Mouse (Mus musculus): ENCODE measurements around the gene I830077J02Rik. TPM values are rescaled to one million over a fixed set of nuclear protein-coding genes. Genes with fewer than 3 reads are reported as not detected.

The I830077J02Rik gene
- 1.2 TPM for polyA plus RNA-seq (2014; fragmentation: Illumina TruSeq; extraction: RNeasy Lipid Tissue Mini Kit (QIAGEN cat#74804); ENCODE audit: low read depth, low replicate concordance)

GRCm38 (mm10) chr3:105932240-105933071 lies at the start of gene I830077J02Rik:
TSS of gene I830077J02Rik (minus strand) at chr3:105932664.

GRCm38 (mm10) chr3:105973411-105973810 lies 40.9 kb upstream of the I830077J02Rik start, which contains the start of gene Ovgp1:
TSS of gene Ovgp1 (plus strand) at chr3:105973711.

GRCm38 (mm10) chr3:105959999-105960398 lies 27.5 kb upstream of the I830077J02Rik start, which contains the start of gene Atp5f1:
TSS of gene Atp5f1 (minus strand) at chr3:105960099.

GRCm38 (mm10) chr3:105958974-105959580 lies 26.6 kb upstream of the I830077J02Rik start, which contains the start of gene Wdr77:
TSS of gene Wdr77 (plus strand) at chr3:105959369.

Other genes with a start within 250 kb of the I830077J02Rik start
- gene Ddx20, start 245.1 kb downstream of the I830077J02Rik start, polyA plus RNA-seq (2014; fragmentation: Illumina TruSeq; extraction: RNeasy Lipid Tissue Mini Kit (QIAGEN cat#74804); ENCODE audit: low read depth, low replicate concordance): 12.8 TPM
- gene Inka2, start 228.1 kb downstream of the I830077J02Rik start, polyA plus RNA-seq (2014; fragmentation: Illumina TruSeq; extraction: RNeasy Lipid Tissue Mini Kit (QIAGEN cat#74804); ENCODE audit: low read depth, low replicate concordance): not detected
- gene Rap1a, start 131.3 kb downstream of the I830077J02Rik start, polyA plus RNA-seq (2014; fragmentation: Illumina TruSeq; extraction: RNeasy Lipid Tissue Mini Kit (QIAGEN cat#74804); ENCODE audit: low read depth, low replicate concordance): 326 TPM
- not detected for gene Adora3, start 61.8 kb downstream of the I830077J02Rik start, polyA plus RNA-seq (2014; fragmentation: Illumina TruSeq; extraction: RNeasy Lipid Tissue Mini Kit (QIAGEN cat#74804); ENCODE audit: low read depth, low replicate concordance)
- not detected for gene Tmigd3, start 61.8 kb downstream of the I830077J02Rik start, polyA plus RNA-seq (2014; fragmentation: Illumina TruSeq; extraction: RNeasy Lipid Tissue Mini Kit (QIAGEN cat#74804); ENCODE audit: low read depth, low replicate concordance)
- 20.4 TPM for gene Wdr77, start 26.7 kb upstream of the I830077J02Rik start, polyA plus RNA-seq (2014; fragmentation: Illumina TruSeq; extraction: RNeasy Lipid Tissue Mini Kit (QIAGEN cat#74804); ENCODE audit: low read depth, low replicate concordance)
- 984 TPM for gene Atp5f1, start 27.4 kb upstream of the I830077J02Rik start, polyA plus RNA-seq (2014; fragmentation: Illumina TruSeq; extraction: RNeasy Lipid Tissue Mini Kit (QIAGEN cat#74804); ENCODE audit: low read depth, low replicate concordance)
- gene Ovgp1, start 41.0 kb upstream of the I830077J02Rik start, polyA plus RNA-seq (2014; fragmentation: Illumina TruSeq; extraction: RNeasy Lipid Tissue Mini Kit (QIAGEN cat#74804); ENCODE audit: low read depth, low replicate concordance): 0.32 TPM
- gene Pifo, start 82.0 kb upstream of the I830077J02Rik start, polyA plus RNA-seq (2014; fragmentation: Illumina TruSeq; extraction: RNeasy Lipid Tissue Mini Kit (QIAGEN cat#74804); ENCODE audit: low read depth, low replicate concordance): not detected
- gene Chil5, start 100.2 kb upstream of the I830077J02Rik start, polyA plus RNA-seq (2014; fragmentation: Illumina TruSeq; extraction: RNeasy Lipid Tissue Mini Kit (QIAGEN cat#74804); ENCODE audit: low read depth, low replicate concordance): not detected
- gene Chia1, start 180.6 kb upstream of the I830077J02Rik start, polyA plus RNA-seq (2014; fragmentation: Illumina TruSeq; extraction: RNeasy Lipid Tissue Mini Kit (QIAGEN cat#74804); ENCODE audit: low read depth, low replicate concordance): not detected
- 0.66 TPM for gene Chil3, start 234.9 kb upstream of the I830077J02Rik start, polyA plus RNA-seq (2014; fragmentation: Illumina TruSeq; extraction: RNeasy Lipid Tissue Mini Kit (QIAGEN cat#74804); ENCODE audit: low read depth, low replicate concordance)